20 mouse cellular contexts compared by ENCODE assay signal in the genomic region with DNA sequence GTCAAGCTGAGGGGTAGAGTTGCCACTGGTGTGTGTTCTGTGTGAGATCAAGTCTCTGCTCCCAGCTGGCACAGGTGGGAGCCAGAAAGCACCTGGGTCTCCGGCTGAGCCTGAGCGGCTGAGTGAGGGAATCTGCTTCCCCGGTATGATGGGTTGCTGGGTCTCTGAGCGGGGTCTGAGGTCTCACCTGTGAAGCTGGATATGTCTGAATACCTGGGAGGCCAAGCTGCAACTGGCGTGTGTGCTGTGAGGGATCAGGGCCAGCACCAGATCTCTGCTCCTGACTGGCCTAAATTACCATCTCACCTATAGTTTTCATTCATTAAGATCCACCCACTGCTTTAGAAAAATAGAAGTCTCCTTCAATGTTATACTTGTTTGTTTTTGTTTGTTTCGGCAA. TPM values are rescaled to one million over a fixed set of nuclear protein-coding genes. Genes with fewer than 3 reads are reported as not detected.
DNase-seq lines count a peak whose midpoint lies in the region.
"Had no signal": no experiment of that assay in that cellular context is flagged by ENCODE, and none has a peak within 500 bp of the region (broad histone marks: within the 10 kb centered on the region; RNA-seq: fewer than 3 reads in every experiment).

No protein-coding gene starts in this region.

- peaks cover 11% of the 10 kb centered on the region; the same call in 1 of the 2 replicates for H3K36me3 ChIP-seq in heart, embryonic 10.5 days
- H3K36me3 ChIP-seq: G1E had no signal

- H3K27ac ChIP-seq in heart, embryonic 10.5 days, result no peak overlapping the region

- WGBS in heart, embryonic 10.5 days, result 87% methylated on average over 6 of the region's 6 CpGs

- H3K9me3 ChIP-seq in heart, embryonic 10.5 days, result no peaks in the 10 kb centered on the region

- H3K27me3 ChIP-seq in heart, embryonic 10.5 days (ENCODE audit: insufficient read depth, poor library complexity, severe bottlenecking), result no peaks in the 10 kb centered on the region
- H3K27me3 ChIP-seq: CH12.LX, Patski had no signal

- peak; percentile 74 for DNase-seq in heart, adult 11 months
- no peak for DNase-seq in heart, postnatal 14 days
- peak; percentile 63 for DNase-seq in heart, embryonic 10.5 days (ENCODE audit: low spot score)
- no peak for DNase-seq in heart, adult 9 months (ENCODE audit: low spot score in 2 of 2)
- DNase-seq: adrenal gland, adult 2 months; adrenal gland, adult 8-10 months; adrenal gland, postnatal 10 days; adrenal gland, postnatal 14 days; adrenal gland, postnatal 25 days; adrenal gland, postnatal 36 days; B cell, adult 2 months; cerebellum, adult 11 months; cerebellum, adult 11-12 months; cerebellum, adult 18-20 months had no signal

- H3K4me1 ChIP-seq in heart, embryonic 10.5 days, result no peaks in the 10 kb centered on the region

- intact Hi-C loops in heart, postnatal 14 days (cut with DNase I), result no loop called here

- H3K4me3 ChIP-seq in heart, embryonic 10.5 days, result no peak overlapping the region

RNA-seq across cellular contexts. Expression of a gene that starts 24.3 kb away (rescaled TPM):
- total RNA-seq in heart, postnatal 14 days (2021), result under 1 TPM; 0.34 to 0.53 TPM
- 0.46 and 1.1 TPM in 2 replicates for polyA plus RNA-seq in heart, embryonic 10.5 days (2016; fragmentation: Nextera tagmentation; extraction: Ambion mirVana)
- polyA plus RNA-seq: activated CD4-positive, CD25-positive, alpha-beta regulatory T cell, adult 4 months; C2C12; G1E had no signal

RNA-seq across cellular contexts. Expression of a gene that starts 29.1 kb away (rescaled TPM):
- total RNA-seq in heart, postnatal 14 days (2021), result under 1 TPM in 1 of 2 experiments, not detected in 1; 0.50 TPM
- polyA plus RNA-seq in heart, embryonic 10.5 days (2016; fragmentation: Nextera tagmentation; extraction: Ambion mirVana), result 0.67 and 1.3 TPM in 2 replicates
- total RNA-seq: adrenal gland, adult 18-20 months; adrenal gland, postnatal 10 days; adrenal gland, postnatal 14 days had no signal
- polyA plus RNA-seq: adrenal gland, adult 2 months; G1E had no signal

RNA-seq across cellular contexts. Expression of a gene that starts 47.3 kb away (rescaled TPM):
- total RNA-seq in heart, postnatal 14 days (2021), result 1 to 10 TPM; 5.6 to 7.6 TPM
- polyA plus RNA-seq in heart, embryonic 10.5 days (2016; fragmentation: Nextera tagmentation; extraction: Ambion mirVana), result 28.3 and 33.9 TPM in 2 replicates

RNA-seq across cellular contexts. Expression of a gene that starts 47.5 kb away (rescaled TPM):
- 10 to 100 TPM; 31.5 to 35.7 TPM for total RNA-seq in heart, postnatal 14 days (2021)
- 117 and 127 TPM in 2 replicates for polyA plus RNA-seq in heart, embryonic 10.5 days (2016; fragmentation: Nextera tagmentation; extraction: Ambion mirVana)

RNA-seq across cellular contexts. Expression of a gene that starts 57.6 kb away (rescaled TPM):
- total RNA-seq in heart, postnatal 14 days (2021), result 10 to 100 TPM; 28.8 to 29.6 TPM
- polyA plus RNA-seq in heart, embryonic 10.5 days (2016; fragmentation: Nextera tagmentation; extraction: Ambion mirVana), result 62.0 and 84.6 TPM in 2 replicates

Comparison
In these comparisons a context has a peak if more than half of its experiments do, and no peak if none do; other contexts are left out.
1. DNase-seq: peak in heart, adult 11 months (single experiment) and heart, embryonic 10.5 days (single experiment); none in heart, postnatal 14 days (0 of 2) and heart, adult 9 months (0 of 2).